In genomic region chr11:100860198-100861048, GRCm38 (mm10) we compare ENCODE assay signal across 8 mouse cellular contexts. TPM values are rescaled to one million over a fixed set of nuclear protein-coding genes. Genes with fewer than 3 reads are reported as not detected.
DNase-seq lines count a peak whose midpoint lies in the region; ATAC-seq and TF ChIP-seq lines count a peak whose summit lies in the region.

No protein-coding gene starts in this region.

- peak; percentile 55 for ATAC-seq in forebrain, embryonic 16.5 days

- 4% methylated on average over 52 of the region's 55 CpGs for WGBS in forebrain, embryonic 16.5 days
- WGBS in hindbrain, embryonic 10.5 days = 3% methylated on average over 55 of the region's 55 CpGs

- H3K27ac ChIP-seq in ES-E14 (ENCODE audit: insufficient read depth, low read depth, low read length, poor library complexity, severe bottlenecking) = no peak overlapping the region
- no peak overlapping the region for H3K27ac ChIP-seq in forebrain, embryonic 16.5 days (ENCODE audit: low read length)
- peak overlapping the region; percentile 66 for H3K27ac ChIP-seq in hindbrain, embryonic 10.5 days

- in situ Hi-C loops in ES-E14 (cut with MboI; ENCODE audit: low sequenced_read_pairs in 2 of 2, unreplicated experiment in 2 of 2) = no loop called here

- H3K9me3 ChIP-seq in ES-E14 (ENCODE audit: control insufficient read depth, insufficient read depth, low read depth, low read length) = no peaks in the 10 kb centered on the region
- no peaks in the 10 kb centered on the region for H3K9me3 ChIP-seq in forebrain, embryonic 16.5 days (ENCODE audit: control insufficient read depth, low read length)
- H3K9me3 ChIP-seq in hindbrain, embryonic 10.5 days = no peaks in the 10 kb centered on the region

- peaks cover 0 to 13% of the 10 kb centered on the region in 2 experiments; a peak in 2 of 4 replicates for H3K4me1 ChIP-seq in ES-E14 (ENCODE audit: control insufficient read depth in 2 of 2, insufficient read depth in 2 of 2, low read length in 2 of 2, poor library complexity in 1 of 2)
- peaks cover 6% of the 10 kb centered on the region; the same call in 1 of the 2 replicates for H3K4me1 ChIP-seq in forebrain, embryonic 16.5 days (replicated peaks; ENCODE audit: control insufficient read depth, insufficient read depth, low read length)
- H3K4me1 ChIP-seq in hindbrain, embryonic 10.5 days (replicated peaks) = peaks cover 14% of the 10 kb centered on the region

- peak overlapping the region; percentile 76 to 81 for H3K4me3 ChIP-seq in ES-E14 (ENCODE audit: insufficient read depth in 1 of 2, low read depth in 1 of 2, low read length in 2 of 2, poor library complexity in 1 of 2, severe bottlenecking in 1 of 2)
- peak overlapping the region; percentile 40 for H3K4me3 ChIP-seq in forebrain, embryonic 16.5 days (replicated peaks; ENCODE audit: low read length)
- H3K4me3 ChIP-seq in hindbrain, embryonic 10.5 days = peak overlapping the region; percentile 59

- no peak for TF ChIP-seq POLR2A in brain, embryonic 14.5 days (IDR thresholded peaks at IDR 0.05; ENCODE audit: borderline replicate concordance, extremely low read depth, insufficient read depth, insufficient read length, poor library complexity, severe bottlenecking)

- H3K36me3 ChIP-seq in ES-E14 (ENCODE audit: control insufficient read depth, insufficient read depth, low read length, poor library complexity, severe bottlenecking) = no peaks in the 10 kb centered on the region
- no peaks in the 10 kb centered on the region for H3K36me3 ChIP-seq in forebrain, embryonic 16.5 days (ENCODE audit: control insufficient read depth, insufficient read depth)
- no peaks in the 10 kb centered on the region for H3K36me3 ChIP-seq in hindbrain, embryonic 10.5 days

- no peak; the same call in 1 of the 2 replicates for TF ChIP-seq CTCF in brain, embryonic 14.5 days (IDR thresholded peaks at IDR 0.05; ENCODE audit: borderline replicate concordance, extremely low read depth, insufficient read depth, insufficient read length)

- H3K9ac ChIP-seq in ES-E14 (ENCODE audit: insufficient read depth, low read depth, low read length, poor library complexity, severe bottlenecking) = peak overlapping the region; percentile 70
- peak overlapping the region; percentile 30; the same call in 1 of the 2 replicates for H3K9ac ChIP-seq in forebrain, embryonic 16.5 days (replicated peaks; ENCODE audit: low read depth, low read length)

- H3K27me3 ChIP-seq in forebrain, embryonic 16.5 days (replicated peaks; ENCODE audit: control insufficient read depth, insufficient read depth, low read length) = peaks cover 65% of the 10 kb centered on the region
- peaks cover 80% of the 10 kb centered on the region for H3K27me3 ChIP-seq in hindbrain, embryonic 10.5 days (ENCODE audit: insufficient read depth, poor library complexity, severe bottlenecking)

- peak overlapping the region; percentile 53 for H3K4me2 ChIP-seq in forebrain, embryonic 16.5 days (ENCODE audit: low read length)

- peak; percentile 54 for DNase-seq in ES-E14 (ENCODE audit: low read depth, low spot score)
- peak; percentile 60 for DNase-seq in brain, embryonic 14.5 days (ENCODE audit: low read depth)
- peak; percentile 70 for DNase-seq in hindbrain, embryonic 10.5 days (ENCODE audit: low spot score)
- DNase-seq in layer of hippocampus, postnatal 14 days (ENCODE audit: low spot score in 2 of 2) = peak; percentile 26 to 44
- peak; percentile 91 to 94 for DNase-seq in lung, postnatal 4 days
- DNase-seq in retina, postnatal 1 day = peak; percentile 74
- peak; percentile 85 for DNase-seq in urinary bladder, postnatal 14 days (ENCODE audit: low spot score)

TF ChIP-seq in ES-E14, 5 proteins besides CTCF, POLR2A, EP300 and RAD21:
- TF ChIP-seq ZC3H11A (IDR thresholded peaks at IDR 0.05; ENCODE audit: borderline replicate concordance, low read depth, low read length) = no peak
- no peak for TF ChIP-seq CHD2 (IDR thresholded peaks at IDR 0.05; ENCODE audit: low read depth, low read length)
- TF ChIP-seq MAFK (IDR thresholded peaks at IDR 0.05; ENCODE audit: insufficient read depth, low read depth, low read length) = no peak
- TF ChIP-seq HCFC1 (IDR thresholded peaks at IDR 0.05; ENCODE audit: borderline replicate concordance, insufficient read depth, low read length) = no peak
- no peak for TF ChIP-seq ZNF384 (IDR thresholded peaks at IDR 0.05; ENCODE audit: low read depth, low read length)

RNA-seq across cellular contexts. Expression of gene Stat5a, which starts 1.3 kb away (rescaled TPM):
- total RNA-seq in ES-E14 (2012; rRNA removed) = 1.7 TPM in 2 replicates
- polyA plus RNA-seq in brain, embryonic 14.5 days (2012; rRNA removed) = 1.4 and 2.1 TPM in 2 replicates
- 1.0 and 1.2 TPM in 2 replicates for polyA plus RNA-seq in forebrain, embryonic 16.5 days (2015; fragmentation: Nextera tagmentation; extraction: Ambion mirVana)
- 2.0 and 2.8 TPM in 2 replicates for polyA plus RNA-seq in hindbrain, embryonic 10.5 days (2016; fragmentation: Nextera tagmentation; extraction: Ambion mirVana)
- total RNA-seq in layer of hippocampus, postnatal 14 days (2021) = 1 to 10 TPM; 4.4 to 5.1 TPM

RNA-seq across cellular contexts. Expression of gene Stat5b, which starts 9.9 kb away (rescaled TPM):
- total RNA-seq in ES-E14 (2012; rRNA removed) = 3.4 and 4.3 TPM in 2 replicates
- 16.4 and 21.5 TPM in 2 replicates for polyA plus RNA-seq in brain, embryonic 14.5 days (2012; rRNA removed)
- 9.8 and 11.9 TPM in 2 replicates for polyA plus RNA-seq in forebrain, embryonic 16.5 days (2015; fragmentation: Nextera tagmentation; extraction: Ambion mirVana)
- 13.6 and 14.8 TPM in 2 replicates for polyA plus RNA-seq in hindbrain, embryonic 10.5 days (2016; fragmentation: Nextera tagmentation; extraction: Ambion mirVana)
- 10 to 100 TPM; 12.5 to 16.2 TPM for total RNA-seq in layer of hippocampus, postnatal 14 days (2021)

Comparison
In these comparisons a context has a peak if more than half of its experiments do, and no peak if none do; other contexts are left out.
1. DNase-seq: peak in every context shown above with its lines; median percentile 92 in lung, postnatal 4 days; 85 in urinary bladder, postnatal 14 days; 74 in retina, postnatal 1 day; 70 in hindbrain, embryonic 10.5 days; 60 in brain, embryonic 14.5 days; 54 in ES-E14; 35 in layer of hippocampus, postnatal 14 days.